Mouse (Mus musculus): Measurements from ENCODE around the gene Rhobtb1. TPM values are rescaled to one million over a fixed set of nuclear protein-coding genes. Genes with fewer than 3 reads are reported as not detected.
A peak's percentile ranks its signal among the peaks of the same experiment; 100 is the strongest.

The Rhobtb1 gene
- total RNA-seq, 2 experiments from 2014 or later, result 10.0 to 11.4 TPM

DNA sequence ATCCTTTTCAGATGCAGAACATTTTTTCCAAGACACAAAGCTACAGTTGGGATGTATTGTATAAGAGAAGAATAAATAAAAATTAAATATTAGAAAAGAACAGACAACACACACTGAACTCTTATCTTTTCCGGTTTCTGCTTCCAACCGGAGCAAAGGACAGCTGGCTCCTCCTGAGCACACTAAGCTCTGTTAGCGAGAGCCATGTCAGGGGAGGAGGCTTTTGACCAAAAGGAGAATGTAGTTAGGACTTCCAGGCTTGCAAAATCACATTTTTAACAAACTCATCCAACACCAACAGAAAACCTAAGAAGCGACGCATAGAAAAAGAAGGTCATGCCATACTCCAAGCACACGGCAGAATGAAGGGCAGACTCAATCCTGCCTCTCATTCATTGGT is 54.8 kb downstream of the Rhobtb1 start:
- DNase-seq (ENCODE audit: low spot score in 2 of 2), result no peak
- intact Hi-C loops (cut with DNase I), result no loop called here

- intact Hi-C loops (cut with DNase I), result no loop called here
- no peak for DNase-seq (ENCODE audit: low spot score in 2 of 2)
Measured at GRCm38 (mm10) chr10:69207481-69207880, 56.2 kb downstream of the Rhobtb1 start.

DNA sequence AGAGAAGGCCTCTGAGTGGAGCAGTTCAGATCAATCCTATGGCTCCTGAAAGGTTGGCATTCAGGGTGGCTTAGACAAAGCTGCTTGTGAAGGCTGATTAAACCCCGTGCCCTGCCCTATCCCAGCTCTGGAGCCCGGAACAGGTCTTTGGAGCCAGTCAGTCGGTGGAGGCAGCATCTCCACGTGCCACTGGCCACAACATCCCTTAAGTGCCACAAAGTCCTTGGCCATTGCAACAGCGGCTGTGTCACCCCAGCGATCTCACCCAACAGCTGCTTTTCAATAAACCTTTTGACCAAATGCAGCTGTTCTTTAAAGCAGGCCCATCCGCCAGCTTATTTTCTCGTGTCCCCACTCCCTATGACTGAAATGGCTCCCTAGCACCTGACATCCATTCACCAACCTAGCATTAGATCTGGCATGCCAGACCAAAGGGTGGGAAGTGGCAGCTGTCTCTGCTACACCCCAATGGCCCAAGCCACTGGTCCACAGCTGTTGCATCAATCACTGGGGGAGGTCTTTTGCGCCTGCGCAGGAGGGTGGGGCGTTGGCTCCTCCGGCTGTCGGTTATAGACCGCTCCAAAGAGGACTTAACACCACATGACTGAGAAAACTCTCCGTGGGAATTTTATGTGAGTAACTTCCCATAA is 56.9 kb downstream of the Rhobtb1 start:
- intact Hi-C loops (cut with DNase I), result no loop called here
- no peak for DNase-seq (ENCODE audit: low spot score in 2 of 2)

GRCm38 (mm10) chr10:69208705-69209104 is 57.5 kb downstream of the Rhobtb1 start:
- no peak for DNase-seq (ENCODE audit: low spot score in 2 of 2)
- intact Hi-C loops (cut with DNase I), result no loop called here

DNA sequence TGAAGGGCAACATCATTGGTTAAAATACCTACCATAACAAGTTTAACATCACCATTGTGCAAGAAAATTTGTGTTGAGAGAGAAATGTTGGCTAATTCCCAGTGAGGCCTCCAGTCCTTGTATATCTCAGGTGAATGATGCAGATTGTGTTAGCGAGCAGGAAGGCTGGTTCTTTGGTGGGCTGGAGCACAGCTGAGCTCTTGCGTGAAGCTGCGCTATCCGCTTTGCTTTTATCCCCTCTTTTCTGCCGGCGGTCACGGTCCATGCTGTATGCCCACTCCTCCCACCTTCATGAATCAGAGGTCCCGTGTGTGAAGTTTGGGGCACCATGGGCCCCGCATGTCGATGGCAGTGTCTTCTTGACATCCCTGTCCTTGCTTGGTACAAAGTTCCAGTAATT is 58.8 kb downstream of the Rhobtb1 start:
- intact Hi-C loops (cut with DNase I), result no loop called here
- no peak for DNase-seq (ENCODE audit: low spot score in 2 of 2)

- no peak for DNase-seq (ENCODE audit: low spot score in 2 of 2)
Measured at GRCm38 (mm10) chr10:69210659-69211058, 59.4 kb downstream of the Rhobtb1 start.

GRCm38 (mm10) chr10:69211560-69211959 is 60.3 kb downstream of the Rhobtb1 start:
- intact Hi-C loops (cut with DNase I), result no loop called here
- no peak for DNase-seq (ENCODE audit: low spot score in 2 of 2)

More at GRCm38 (mm10) chr10:69210659-69211058, 59.4 kb downstream of the Rhobtb1 start:
- intact Hi-C loops (cut with DNase I), result no loop called here

DNA sequence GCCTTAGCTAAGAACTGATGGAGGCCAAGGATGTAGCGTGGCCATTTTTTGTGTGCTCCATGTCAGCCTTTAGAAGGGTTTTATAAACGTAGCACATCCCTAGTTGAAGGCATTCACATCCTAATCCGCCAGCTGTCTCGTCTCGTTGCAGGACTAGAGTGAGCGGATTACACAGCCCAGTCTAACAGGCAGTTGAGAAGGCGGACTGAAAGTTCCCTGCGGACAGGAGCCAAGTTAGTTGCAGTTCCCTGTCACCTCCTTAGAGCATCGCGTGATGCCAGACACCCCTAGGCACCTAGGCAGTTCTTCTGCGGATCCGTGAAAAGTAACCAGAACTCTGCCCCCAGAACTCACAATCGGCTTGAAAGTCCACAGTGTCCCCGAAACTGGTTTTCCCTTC is 60.7 kb downstream of the Rhobtb1 start:
- peak; percentile 34 to 35 for DNase-seq (ENCODE audit: low spot score in 2 of 2)
- intact Hi-C loops (cut with DNase I), result no loop called here

DNA sequence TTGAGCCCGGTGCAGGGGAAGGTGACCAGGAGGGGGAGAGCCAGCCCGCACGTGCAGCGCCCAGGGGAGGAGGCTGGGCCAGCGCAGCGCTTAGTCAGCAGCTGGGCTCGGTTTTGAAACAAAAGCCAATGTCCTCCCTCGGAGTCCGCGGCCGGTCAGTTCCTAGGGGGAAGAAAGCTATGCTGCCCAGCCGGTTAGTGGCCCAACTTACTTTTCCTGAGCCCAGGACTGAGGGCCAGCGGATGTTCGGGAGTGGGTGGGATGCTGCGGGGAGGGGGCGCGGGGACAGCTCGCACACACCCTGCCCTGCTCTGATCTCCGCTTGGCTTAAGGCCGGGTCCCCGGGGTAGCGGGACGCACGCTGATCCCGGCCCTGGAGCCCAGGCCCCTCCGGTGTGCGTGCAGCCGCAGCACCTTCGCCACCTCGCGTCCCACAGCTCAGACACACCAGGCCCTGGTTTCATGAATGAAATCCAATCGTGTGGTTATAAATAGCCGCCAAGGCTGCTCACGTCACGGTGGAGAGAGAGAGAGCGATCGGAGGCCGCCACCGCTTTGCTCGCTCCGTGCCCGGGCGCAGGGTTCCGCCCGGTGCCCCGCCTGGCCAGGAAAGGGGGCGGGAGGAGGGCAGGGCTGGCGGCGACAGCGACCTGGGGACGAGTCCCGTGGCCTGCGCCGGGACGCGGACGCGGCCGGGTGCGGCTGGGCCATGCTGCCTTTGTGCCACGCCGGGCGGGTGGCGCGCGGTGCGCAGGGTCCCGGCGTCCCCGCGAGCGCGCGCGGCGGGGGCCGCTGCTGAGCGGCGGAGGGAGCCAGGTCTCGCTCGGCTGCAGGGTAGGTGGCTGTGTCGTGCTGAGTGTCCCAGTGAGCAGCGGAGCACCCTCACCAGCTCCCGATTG is 61.6 kb downstream of the Rhobtb1 start, which contains the start of gene A930033H14Rik:
Gene A930033H14Rik, minus strand, starts transcription at position 557 of the 899 bp plus-strand sequence.
- intact Hi-C loops (cut with DNase I), result no loop called here
- DNase-seq (ENCODE audit: low spot score in 2 of 2), result peak; percentile 71 to 78

- DNase-seq (ENCODE audit: low spot score in 2 of 2), result no peak
- intact Hi-C loops (cut with DNase I), result no loop called here
Measured at GRCm38 (mm10) chr10:69213451-69213877, 62.2 kb downstream of the Rhobtb1 start.

GRCm38 (mm10) chr10:69213986-69214385 is 62.8 kb downstream of the Rhobtb1 start:
- intact Hi-C loops (cut with DNase I), result no loop called here
- DNase-seq (ENCODE audit: low spot score in 2 of 2), result no peak

DNA sequence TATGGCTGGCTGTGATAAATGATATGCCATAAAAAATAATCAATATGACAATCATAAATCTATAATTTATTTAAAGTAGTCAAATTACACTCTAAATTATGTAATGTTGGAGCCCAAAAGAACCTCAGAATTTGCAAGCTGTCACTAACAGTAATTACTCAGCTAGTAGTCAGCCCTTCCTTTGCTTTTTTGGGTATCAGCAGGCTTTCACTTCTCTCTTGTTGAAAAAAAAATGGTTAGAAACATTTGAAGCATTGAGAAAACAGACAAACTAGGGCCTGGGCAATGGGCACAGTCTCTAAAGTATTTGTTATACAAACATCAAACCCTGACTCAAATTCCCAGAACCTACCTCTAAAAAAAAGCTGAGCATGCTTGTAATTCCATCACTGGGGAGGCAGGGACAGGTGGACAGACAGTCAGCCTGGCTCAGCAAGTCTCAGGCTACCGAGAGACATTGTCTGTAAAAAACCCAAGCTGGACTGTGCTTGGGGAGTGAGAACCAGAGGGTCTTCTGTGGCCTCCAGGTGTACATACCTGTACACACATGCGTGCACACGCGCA is 66.0 kb downstream of the Rhobtb1 start:
- no peak for DNase-seq (ENCODE audit: low spot score in 2 of 2)
- intact Hi-C loops (cut with DNase I), result no loop called here

- intact Hi-C loops (cut with DNase I), result no loop called here
- no peak for DNase-seq (ENCODE audit: low spot score in 2 of 2)
Measured at GRCm38 (mm10) chr10:69218458-69219288, 67.4 kb downstream of the Rhobtb1 start.

DNA sequence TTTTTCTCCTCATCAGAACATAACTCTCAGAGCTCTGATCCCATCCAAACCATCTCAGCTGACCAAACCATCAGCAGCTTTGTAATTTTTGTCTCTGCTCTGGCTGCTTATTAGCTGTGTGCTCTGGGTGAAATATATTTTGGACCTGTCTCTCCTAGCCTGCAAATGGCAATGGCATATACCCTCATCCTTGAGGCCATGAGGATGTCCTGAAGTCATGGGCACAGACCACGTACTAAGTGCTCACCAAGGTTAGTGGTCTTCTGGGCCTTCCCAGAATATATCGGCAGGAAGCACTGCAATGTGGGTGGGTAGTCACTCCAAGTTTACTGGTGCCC is 68.0 kb downstream of the Rhobtb1 start:
- intact Hi-C loops (cut with DNase I), result no loop called here
- DNase-seq (ENCODE audit: low spot score in 2 of 2), result no peak

DNA sequence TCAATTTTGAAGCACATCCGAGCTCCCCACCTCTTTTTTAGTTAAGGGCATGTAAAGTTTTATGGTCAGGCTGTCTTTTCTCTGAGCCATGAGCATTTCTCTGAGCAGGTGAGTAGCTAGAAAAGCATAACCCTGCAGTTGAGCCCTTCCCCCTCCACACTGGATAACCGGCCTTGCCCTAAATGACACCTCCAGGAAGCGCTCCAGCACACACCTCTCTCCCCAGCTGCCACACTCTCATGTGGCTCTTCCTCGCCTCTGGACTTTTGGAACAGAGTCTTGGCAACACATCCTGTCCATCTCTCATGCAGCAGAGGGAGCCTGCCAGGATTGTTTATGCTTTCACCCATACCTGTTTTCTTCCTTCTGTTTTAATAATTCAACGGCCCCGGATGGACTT is 69.1 kb downstream of the Rhobtb1 start:
- DNase-seq (ENCODE audit: low spot score in 2 of 2), result no peak
- intact Hi-C loops (cut with DNase I), result no loop called here

DNA sequence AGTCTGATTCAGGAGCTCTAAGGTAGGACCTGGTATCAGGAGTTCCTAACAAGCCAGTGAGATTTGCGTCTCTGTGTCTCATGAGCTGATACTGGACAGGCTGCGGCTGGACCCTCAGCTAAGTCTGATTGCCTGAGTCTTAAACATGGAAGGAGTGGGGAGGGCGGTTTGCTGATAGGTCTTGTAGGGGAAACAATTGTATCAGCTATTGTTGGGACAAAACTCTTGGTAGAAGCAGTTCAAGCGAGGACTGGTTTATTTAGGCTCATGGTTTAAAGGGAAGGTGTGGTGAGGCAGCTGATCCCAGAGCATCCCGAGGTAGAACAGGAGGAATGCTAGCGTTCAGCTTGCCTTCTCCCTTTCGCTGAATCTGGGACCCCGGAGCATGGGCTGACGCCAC is 69.9 kb downstream of the Rhobtb1 start:
- DNase-seq (ENCODE audit: low spot score in 2 of 2), result no peak
- intact Hi-C loops (cut with DNase I), result no loop called here

DNA sequence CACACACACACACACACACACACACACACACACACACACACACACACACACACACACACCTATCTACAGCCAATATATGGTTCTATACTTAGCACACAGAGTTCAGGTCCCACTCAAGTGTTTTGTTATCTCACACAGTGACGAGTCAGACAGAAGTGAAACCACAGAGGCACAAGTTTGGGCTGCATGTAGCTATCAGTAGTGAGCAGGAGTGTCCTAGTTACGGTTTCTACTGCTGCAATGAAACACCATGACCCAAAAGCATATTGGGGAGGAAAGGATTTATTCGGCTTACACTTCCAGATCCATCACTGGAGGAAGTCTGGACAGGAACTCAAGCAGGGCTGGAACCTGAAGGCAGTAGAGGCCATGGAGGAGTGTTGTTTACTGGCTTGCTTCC is 70.7 kb downstream of the Rhobtb1 start:
- intact Hi-C loops (cut with DNase I), result no loop called here
- DNase-seq (ENCODE audit: low spot score in 2 of 2), result no peak

- intact Hi-C loops (cut with DNase I), result no loop called here
- no peak for DNase-seq (ENCODE audit: low spot score in 2 of 2)
Measured at GRCm38 (mm10) chr10:69223232-69223631, 72.0 kb downstream of the Rhobtb1 start.

DNA sequence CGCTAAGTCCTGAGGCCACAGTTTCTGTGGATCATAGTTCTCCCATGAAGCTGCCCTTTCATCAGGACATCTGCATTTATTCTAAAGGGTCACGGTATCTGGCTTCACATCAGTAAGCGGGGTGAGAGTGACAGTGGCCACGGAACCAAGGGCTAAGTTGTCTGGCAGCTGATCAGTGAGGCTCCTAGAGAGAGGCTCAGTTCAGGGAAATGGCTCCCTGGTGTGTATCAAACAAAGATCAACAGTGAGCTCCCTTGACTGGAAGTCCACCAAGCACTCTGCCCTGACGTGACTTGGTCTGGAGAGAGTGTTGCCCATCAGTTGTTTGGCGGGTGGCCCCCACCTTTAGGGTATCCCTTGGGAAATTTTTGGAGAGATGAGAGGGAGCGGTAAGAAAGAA is 73.0 kb downstream of the Rhobtb1 start:
- DNase-seq (ENCODE audit: low spot score in 2 of 2), result no peak
- intact Hi-C loops (cut with DNase I), result no loop called here

DNA sequence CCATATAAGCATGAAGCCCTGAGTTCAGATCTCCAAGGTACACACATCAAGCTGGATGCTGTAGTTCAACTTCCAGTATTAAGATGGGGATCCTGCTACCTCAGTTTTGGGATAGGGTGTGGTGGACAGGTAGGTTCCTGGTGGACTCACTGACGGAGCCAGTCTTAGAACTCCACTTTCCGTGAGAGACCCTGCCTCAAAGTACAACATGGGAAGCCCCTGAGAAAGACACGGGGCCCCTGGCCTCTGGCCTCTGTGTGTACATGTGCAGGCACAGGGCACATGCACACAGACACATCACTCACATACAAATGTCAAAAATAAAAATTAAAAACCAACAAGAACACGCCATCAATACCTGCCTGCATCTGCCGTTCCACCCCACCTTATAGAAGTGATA is 74.2 kb downstream of the Rhobtb1 start:
- intact Hi-C loops (cut with DNase I), result no loop called here
- DNase-seq (ENCODE audit: low spot score in 2 of 2), result no peak

All from left cerebral cortex, postnatal 14 days (tissue).